Mouse (Mus musculus): ENCODE measurements around the gene Arpc1b. TPM values are rescaled to one million over a fixed set of nuclear protein-coding genes. Genes with fewer than 3 reads are reported as not detected.
"Not testable (repeated sequence)": the region's sequence is repeated elsewhere in the genome, so short reads cannot be mapped to it uniquely, and the experiment has no call there.

Gene Arpc1b
- total RNA-seq, 2 experiments from 2014 or later: 78.4 to 98.3 TPM

DNA sequence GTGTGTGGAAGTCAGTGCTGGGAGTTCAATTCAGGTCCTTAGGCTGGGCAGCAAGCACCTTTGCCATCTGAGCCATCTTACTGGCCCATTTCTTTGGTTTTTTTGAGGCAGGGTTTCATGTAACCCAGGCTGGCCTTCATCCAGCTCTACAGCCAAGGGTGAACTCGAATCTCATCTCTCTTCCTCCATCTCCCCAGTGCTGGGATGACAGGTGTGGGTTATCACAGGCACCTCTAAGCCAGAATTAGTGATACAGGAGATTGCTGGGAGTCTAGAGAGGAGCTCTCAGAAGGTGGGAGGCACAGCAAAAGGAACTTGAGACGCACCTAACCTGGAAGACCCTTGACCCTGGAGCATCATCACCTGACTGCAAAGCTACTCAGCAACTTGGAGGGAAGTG, 599 bp upstream of the Arpc1b start:
- no peak for DNase-seq

DNA sequence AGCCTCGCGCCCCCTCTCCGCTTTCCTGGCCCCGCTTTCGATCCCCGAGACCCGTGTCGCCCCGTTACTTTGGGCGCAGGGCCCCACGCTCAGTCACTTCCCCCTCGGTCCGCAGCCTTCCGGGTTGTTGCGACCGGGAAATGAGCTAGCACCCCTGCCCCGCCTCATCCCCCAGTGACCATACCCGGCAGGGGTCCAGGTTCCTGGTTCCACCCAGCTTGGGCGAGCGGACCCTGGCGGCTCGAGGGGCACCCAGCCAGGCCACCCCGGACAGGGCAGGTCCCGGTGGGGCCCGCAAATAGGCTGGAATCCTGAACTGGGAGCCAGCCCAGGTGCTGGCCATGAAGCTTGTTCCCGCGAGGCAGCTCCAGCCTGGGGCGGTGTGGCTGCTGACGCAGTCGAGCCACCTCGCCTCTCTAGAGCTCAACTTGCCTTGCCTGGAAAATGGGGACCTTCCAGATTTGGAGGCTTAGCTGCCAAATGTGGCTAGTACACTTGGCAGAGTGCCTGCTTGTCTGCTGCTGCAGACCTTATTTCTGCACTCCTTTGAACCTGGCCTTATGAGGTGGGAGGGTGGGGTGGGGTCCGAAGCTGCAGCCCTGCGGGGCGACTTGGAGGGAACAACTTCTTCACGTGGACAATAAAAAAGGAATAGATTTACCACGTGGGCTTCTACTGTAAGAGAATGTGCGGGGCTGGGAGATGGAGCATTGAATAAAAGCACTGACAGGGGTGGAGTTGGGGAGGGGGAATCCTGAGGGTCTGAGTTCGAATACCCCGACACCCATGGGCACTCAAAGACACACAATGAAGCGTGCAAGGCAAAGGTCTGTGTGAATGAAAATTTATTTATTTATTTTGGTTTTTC, 825 bp downstream of the Arpc1b start:
- peak; percentile 77 for DNase-seq

DNA sequence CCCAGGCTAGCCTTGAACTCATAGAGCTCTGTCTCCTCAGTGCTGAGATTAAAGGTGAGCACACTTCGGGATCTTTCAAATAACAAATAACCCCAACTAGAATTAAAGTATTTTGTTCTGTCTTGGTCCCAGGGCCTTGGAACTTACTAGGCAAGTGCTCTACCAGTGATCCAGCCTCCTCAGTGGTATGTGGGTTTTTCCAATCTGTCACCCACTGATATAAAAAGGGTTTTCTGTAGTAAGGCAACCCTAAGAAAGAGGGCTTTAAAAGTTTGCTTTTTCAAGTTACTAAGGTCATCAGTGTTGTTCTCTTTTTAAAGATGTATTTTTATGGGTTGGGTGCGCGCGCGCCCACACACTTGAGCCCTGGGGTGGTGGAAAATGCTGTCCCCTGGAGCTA, 1.7 kb downstream of the Arpc1b start:
- DNase-seq: no peak

GRCm38 (mm10) chr5:145116316-145116715, 2.3 kb downstream of the Arpc1b start:
- peak; percentile 38 for DNase-seq

DNA sequence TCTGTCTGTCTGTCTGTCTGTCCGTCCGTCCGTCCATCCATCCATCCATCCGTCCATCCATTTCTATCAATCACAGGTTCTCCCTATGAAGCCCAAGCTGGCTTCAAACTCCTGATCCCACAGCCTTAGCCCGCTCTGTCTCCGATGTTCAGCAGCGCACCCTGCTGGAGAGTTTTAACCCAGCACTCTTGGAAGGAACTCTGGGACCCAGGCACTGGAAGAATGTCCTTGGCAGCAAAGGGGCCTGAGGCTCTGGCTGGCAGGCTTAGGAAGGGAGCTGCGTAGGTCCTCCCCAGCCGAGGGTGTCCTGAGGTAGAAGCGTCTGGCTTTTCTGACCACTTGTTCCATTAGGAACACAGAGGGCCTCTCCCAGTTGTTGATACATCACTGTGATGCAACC, 2.9 kb downstream of the Arpc1b start:
- DNase-seq: peak; percentile 75

DNA sequence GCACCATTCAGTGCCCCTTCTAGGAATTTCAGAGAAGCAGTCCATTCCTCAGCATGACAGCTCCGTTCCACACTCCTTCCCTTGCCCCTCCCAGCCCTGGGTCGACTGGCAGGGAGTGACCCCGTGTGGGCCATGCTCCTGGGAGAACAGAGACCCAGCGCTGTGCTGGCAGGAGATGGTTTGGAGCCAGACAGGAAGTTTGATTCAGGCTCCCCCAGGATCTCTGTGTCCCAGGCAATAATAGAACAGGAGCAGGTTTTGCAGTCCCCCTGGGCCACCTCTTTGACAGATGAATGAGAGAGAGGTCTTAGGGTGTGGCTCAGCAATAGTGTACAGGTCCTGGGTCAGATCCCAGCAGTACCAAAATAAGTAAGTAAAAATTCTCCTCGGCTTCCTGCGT, 4.0 kb downstream of the Arpc1b start:
- DNase-seq: no peak

GRCm38 (mm10) chr5:145118461-145118860, 4.4 kb downstream of the Arpc1b start:
- DNase-seq: no peak

DNA sequence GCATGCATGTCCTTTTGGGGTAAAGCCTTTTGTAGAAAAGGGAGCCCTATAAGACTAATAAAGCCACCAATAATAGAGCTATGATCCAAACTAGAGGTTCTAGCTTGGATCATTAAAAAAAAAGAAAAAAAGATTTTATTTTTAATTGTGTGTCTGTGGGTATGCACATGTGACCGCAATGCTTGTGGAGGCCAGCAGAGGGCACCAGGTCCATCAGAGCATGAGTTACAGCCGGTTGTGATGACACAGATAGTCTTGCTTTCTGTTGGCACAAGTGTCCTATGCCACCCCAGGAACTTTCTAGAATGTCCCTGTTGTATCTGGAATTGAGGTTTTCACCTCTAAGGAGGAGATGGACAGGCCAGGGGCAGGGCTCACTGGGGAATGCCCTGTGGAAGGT, 5.4 kb downstream of the Arpc1b start:
- no peak for DNase-seq

DNA sequence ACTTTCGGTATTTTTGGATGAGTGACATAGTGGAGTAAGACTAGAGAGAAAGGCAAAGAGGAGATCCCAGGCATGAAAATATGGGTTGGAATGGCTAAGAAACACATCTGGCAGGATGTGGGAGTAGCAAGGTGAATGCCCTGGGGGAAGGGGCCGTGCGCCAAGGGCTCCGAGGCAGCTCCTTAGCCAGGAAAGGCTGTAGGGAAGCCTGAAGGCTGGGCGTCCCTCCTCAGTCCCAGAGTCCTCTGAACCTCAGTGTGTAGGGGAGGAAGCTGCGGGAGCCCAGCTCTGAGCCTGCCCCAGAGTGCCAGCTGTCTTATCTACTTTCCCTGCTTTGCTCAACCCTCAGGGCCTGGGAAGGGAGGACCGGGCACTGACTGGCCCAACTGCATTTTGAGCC, 6.9 kb downstream of the Arpc1b start:
- DNase-seq: no peak

GRCm38 (mm10) chr5:145123396-145123795, 9.4 kb downstream of the Arpc1b start:
- no peak for DNase-seq

DNA sequence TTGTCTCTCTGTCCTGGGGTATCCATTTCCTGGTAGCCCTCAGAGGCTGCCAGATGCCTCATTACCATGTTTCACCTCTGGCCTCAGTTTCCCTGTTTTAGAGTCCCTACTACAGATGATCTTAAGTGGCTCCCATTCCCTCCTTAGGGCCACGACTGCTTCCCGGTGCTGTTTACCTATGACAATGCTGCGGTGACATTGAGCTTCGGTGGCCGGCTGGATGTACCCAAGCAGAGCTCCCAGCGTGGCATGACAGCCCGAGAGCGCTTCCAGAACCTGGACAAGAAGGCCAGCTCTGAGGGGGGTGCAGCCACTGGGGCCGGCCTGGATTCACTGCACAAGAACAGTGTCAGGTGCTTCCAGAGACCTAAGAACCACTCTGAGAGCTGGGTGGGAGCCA, 12.6 kb downstream of the Arpc1b start:
- DNase-seq: no peak

- DNase-seq: peak; percentile 31
These were observed 15.1 kb downstream of the Arpc1b start for GRCm38 (mm10) chr5:145129124-145129523.

- not testable (repeated sequence) for DNase-seq
These were observed 15.8 kb downstream of the Arpc1b start for GRCm38 (mm10) chr5:145129773-145130172.

DNA sequence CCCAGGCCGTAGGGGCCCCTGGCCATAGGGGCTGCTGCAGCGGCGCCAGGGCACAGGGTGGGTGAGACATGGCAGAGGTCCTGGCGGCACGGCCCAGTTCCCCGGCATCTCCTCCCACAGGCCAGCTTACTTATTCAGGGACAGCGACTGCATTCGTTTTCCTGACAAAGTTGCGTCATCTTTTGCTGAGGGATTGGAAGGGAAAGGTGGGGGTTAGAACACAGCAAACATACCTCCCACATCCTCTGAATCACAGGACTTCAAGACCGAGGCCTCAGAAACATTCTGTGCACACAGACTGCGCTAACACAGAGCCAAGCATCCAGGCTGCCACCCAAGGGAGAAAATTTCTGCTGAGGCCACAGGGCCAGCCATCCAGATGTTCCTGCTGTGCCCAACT, 16.2 kb downstream of the Arpc1b start:
- DNase-seq: no peak

DNA sequence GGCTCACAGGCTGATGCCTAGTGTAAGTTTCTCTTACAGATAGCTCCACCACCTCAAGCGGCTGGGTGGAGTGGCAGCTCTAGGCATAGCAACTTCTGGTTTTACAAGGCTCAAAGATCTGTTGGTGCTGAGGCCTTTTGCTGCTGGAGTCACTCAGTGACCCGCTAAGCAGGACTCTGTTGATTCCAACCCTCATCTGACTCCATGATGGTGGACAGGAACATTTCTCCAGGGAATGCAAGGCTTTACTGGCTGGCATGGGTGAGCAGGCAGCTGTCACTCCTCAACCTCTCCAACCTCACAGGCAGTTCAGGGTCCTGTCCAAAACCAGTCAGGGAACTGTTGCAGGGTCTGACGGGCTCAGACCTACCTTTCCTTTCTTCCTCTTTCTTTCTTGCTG, 17.0 kb downstream of the Arpc1b start:
- DNase-seq: no peak

- not testable (repeated sequence) for DNase-seq
These were observed 19.3 kb downstream of the Arpc1b start for GRCm38 (mm10) chr5:145133275-145133674.

GRCm38 (mm10) chr5:145138836-145139235, 24.8 kb downstream of the Arpc1b start:
- DNase-seq: no peak

GRCm38 (mm10) chr5:145139571-145140519, 25.8 kb downstream of the Arpc1b start, which contains the start of the genes Pdap1 and Bud31:
TSS of gene Pdap1 (minus strand) at chr5:145140238.
TSS of gene Bud31 (plus strand) at chr5:145140362.
- DNase-seq: peak; percentile 94

DNA sequence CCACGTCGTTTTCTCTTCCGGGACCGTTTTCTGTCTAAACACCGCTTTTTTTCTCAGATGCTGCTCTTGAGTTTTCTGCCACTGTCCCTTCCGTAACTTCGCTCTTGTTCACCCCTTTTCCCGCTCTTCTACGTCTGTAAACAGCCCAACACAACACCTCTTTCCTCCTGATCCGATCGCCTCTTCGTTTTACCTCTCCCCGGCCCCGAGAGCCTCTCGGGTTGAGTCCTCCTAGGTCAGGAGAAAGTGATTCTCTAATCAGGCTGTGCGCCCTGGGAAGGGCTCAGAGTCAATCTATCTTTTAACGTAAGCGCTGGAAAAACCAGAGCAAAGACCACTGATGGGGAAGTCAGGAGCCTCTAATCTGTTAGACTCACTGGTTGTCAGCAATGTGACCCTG, 26.6 kb downstream of the Arpc1b start:
- no peak for DNase-seq

- DNase-seq: no peak
These were observed 33.7 kb downstream of the Arpc1b start for GRCm38 (mm10) chr5:145147748-145148147.

- DNase-seq: no peak
These were observed 35.3 kb downstream of the Arpc1b start for GRCm38 (mm10) chr5:145149294-145149693.

DNA sequence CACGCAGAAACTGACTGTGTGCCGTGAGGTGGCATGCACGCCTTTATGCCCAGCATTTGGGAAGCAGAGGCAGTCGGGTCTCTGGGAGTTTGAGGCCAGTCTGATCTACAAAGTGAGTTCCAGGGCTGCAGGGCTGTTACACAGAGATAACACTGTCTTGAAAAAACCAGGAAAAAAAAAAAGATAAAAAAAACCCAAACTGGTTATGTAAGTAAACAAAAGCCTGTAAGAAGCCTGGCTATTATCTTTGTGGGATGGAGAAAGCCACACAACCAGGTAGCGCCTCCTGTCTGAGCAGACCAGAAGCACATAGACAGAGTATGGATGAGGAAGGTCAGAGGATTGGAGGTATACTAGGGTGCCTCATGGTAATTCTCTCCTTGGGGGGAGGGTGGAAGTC, 38.7 kb downstream of the Arpc1b start:
- no peak for DNase-seq

DNA sequence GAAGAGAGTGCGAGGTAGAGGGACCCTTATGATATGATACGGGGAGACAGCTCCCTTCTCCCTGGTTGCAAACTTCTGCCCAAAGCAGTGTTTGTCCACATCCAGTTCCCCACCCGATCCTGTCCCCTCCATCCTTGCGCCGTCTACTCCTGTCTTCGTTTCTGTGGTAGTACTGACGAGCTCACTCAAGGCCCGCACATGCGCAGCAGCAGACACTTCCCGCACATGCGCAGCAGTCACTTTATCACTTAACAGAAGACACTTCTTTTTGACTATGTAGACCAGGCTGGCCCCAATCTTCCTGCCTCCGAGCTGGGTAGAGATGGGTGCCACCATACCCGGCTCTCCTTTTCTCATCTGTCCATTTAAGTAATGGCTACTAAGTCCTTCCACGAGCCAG, 47.3 kb downstream of the Arpc1b start:
- DNase-seq: no peak
